ENCODE assay signal across 7 mouse cellular contexts in the genomic region with DNA sequence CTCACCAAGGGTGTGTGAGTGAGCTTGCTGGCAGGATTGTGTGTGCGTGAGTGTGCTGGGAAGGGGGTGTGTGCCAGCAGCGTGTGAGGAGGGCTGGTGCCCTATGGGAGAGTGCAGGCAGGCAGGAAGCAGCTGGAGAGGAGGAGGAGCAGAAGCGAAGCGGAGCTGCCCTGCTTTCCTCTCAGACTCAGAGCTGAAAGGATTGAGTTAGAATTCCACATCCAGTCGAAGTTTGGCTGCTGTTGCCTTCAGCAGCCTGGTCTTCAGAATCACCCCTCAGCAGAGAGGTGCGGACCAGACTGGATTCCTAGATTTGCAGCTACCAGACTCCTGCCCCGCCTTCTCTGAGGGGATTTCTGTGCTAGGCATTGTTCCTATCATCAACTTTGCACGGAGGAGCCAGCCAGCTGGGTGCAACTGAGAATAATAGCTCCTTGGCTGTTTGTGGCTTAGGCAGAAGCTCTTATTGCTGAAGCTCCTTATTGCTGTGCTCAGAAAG. TPM values are rescaled to one million over a fixed set of nuclear protein-coding genes. Genes with fewer than 3 reads are reported as not detected.
DNase-seq lines count a peak whose midpoint lies in the region; ATAC-seq and TF ChIP-seq lines count a peak whose summit lies in the region.

No protein-coding gene starts in this region.

- H3K4me1 ChIP-seq in forebrain, embryonic 12.5 days, result peaks cover 19% of the 10 kb centered on the region
- peaks cover 14% of the 10 kb centered on the region for H3K4me1 ChIP-seq in hindbrain, embryonic 15.5 days (replicated peaks)
- peaks cover 7% of the 10 kb centered on the region; the same call in 1 of the 2 replicates for H3K4me1 ChIP-seq in limb, embryonic 14.5 days (ENCODE audit: control insufficient read depth, insufficient read depth, low read length)

- no peaks in the 10 kb centered on the region for H3K9me3 ChIP-seq in forebrain, embryonic 12.5 days
- no peaks in the 10 kb centered on the region for H3K9me3 ChIP-seq in hindbrain, embryonic 15.5 days
- no peaks in the 10 kb centered on the region for H3K9me3 ChIP-seq in limb, embryonic 14.5 days (ENCODE audit: control insufficient read depth, low read length)

- H3K36me3 ChIP-seq in forebrain, embryonic 12.5 days (replicated peaks), result no peaks in the 10 kb centered on the region
- H3K36me3 ChIP-seq in hindbrain, embryonic 15.5 days, result no peaks in the 10 kb centered on the region
- no peaks in the 10 kb centered on the region for H3K36me3 ChIP-seq in limb, embryonic 14.5 days (ENCODE audit: control insufficient read depth, insufficient read depth, low read length)

- peak overlapping the region; percentile 53 for H3K4me2 ChIP-seq in forebrain, embryonic 12.5 days
- peak overlapping the region; percentile 70 for H3K4me2 ChIP-seq in hindbrain, embryonic 15.5 days
- peak overlapping the region; percentile 44 for H3K4me2 ChIP-seq in limb, embryonic 14.5 days (replicated peaks; ENCODE audit: low read depth, low read length, severe bottlenecking)

- H3K4me3 ChIP-seq in forebrain, embryonic 12.5 days (replicated peaks), result peak overlapping the region; percentile 25
- peak overlapping the region; percentile 37 for H3K4me3 ChIP-seq in hindbrain, embryonic 15.5 days
- peak overlapping the region; percentile 17 for H3K4me3 ChIP-seq in limb, embryonic 14.5 days (replicated peaks; ENCODE audit: low read length)

- H3K9ac ChIP-seq in forebrain, embryonic 12.5 days, result peak overlapping the region; percentile 43
- H3K9ac ChIP-seq in hindbrain, embryonic 15.5 days, result peak overlapping the region; percentile 46
- H3K9ac ChIP-seq in limb, embryonic 14.5 days (ENCODE audit: low read depth, low read length, severe bottlenecking), result peak overlapping the region; percentile 47

- DNase-seq in ovary, postnatal 36 days (ENCODE audit: low spot score), result peak; percentile 10
- no peak for DNase-seq in ovary, postnatal 14 days (ENCODE audit: low spot score)
- DNase-seq in limb, embryonic 14.5 days (ENCODE audit: low spot score), result peak; percentile 21
- DNase-seq in right cerebral cortex, postnatal 10 days (ENCODE audit: low spot score in 2 of 2), result peak; percentile 81 to 86
- no peak for DNase-seq in thymus, adult 18-20 months

- ATAC-seq in forebrain, embryonic 12.5 days (ENCODE audit: low FRiP score), result peak; percentile 73
- peak; percentile 91 for ATAC-seq in hindbrain, embryonic 15.5 days (ENCODE audit: low FRiP score, low read depth)
- no peak for ATAC-seq in limb, embryonic 14.5 days (ENCODE audit: low FRiP score, low read depth)

- WGBS in forebrain, embryonic 12.5 days, result 4% methylated on average over 8 of the region's 8 CpGs
- WGBS in hindbrain, embryonic 15.5 days, result 1% methylated on average over 8 of the region's 8 CpGs
- 2% methylated on average over 8 of the region's 8 CpGs for WGBS in limb, embryonic 14.5 days

- no peaks in the 10 kb centered on the region for H3K27me3 ChIP-seq in forebrain, embryonic 12.5 days
- H3K27me3 ChIP-seq in hindbrain, embryonic 15.5 days, result no peaks in the 10 kb centered on the region
- no peaks in the 10 kb centered on the region for H3K27me3 ChIP-seq in limb, embryonic 14.5 days (ENCODE audit: control insufficient read depth, insufficient read depth, low read length)

- H3K27ac ChIP-seq in forebrain, embryonic 12.5 days, result peak overlapping the region; percentile 87
- peak overlapping the region; percentile 84 for H3K27ac ChIP-seq in hindbrain, embryonic 15.5 days (replicated peaks)
- H3K27ac ChIP-seq in limb, embryonic 14.5 days (replicated peaks; ENCODE audit: low read depth, low read length), result peak overlapping the region; percentile 58; the same call in 1 of the 2 replicates

- 0 out of 2 replicates have a peak, but pooled peaks have one; percentile 43 for TF ChIP-seq POLR2A in limb, embryonic 14.5 days (IDR thresholded peaks at IDR 0.05; ENCODE audit: borderline replicate concordance, extremely low read depth, insufficient read depth, insufficient read length)

RNA-seq across cellular contexts. Expression of gene Atp8b5, which starts 57.8 kb away (rescaled TPM):
- 0.40 and 0.42 TPM in 2 replicates for polyA plus RNA-seq in forebrain, embryonic 12.5 days (2016; fragmentation: Nextera tagmentation; extraction: Ambion mirVana)
- 0.74 and 0.77 TPM in 2 replicates for polyA plus RNA-seq in hindbrain, embryonic 15.5 days (2015; fragmentation: Nextera tagmentation; extraction: Ambion mirVana)
- 0.68 and 1.3 TPM in 2 replicates for polyA plus RNA-seq in limb, embryonic 14.5 days (2012; rRNA removed)
- polyA plus RNA-seq in limb, embryonic 14.5 days (2014; fragmentation: Nextera tagmentation; extraction: Ambion mirVana), result 0.52 and 0.57 TPM in 2 replicates

Comparison
In these comparisons a context has a peak if more than half of its experiments do, and no peak if none do; other contexts are left out.
1. DNase-seq: peak in ovary, postnatal 36 days (single experiment), limb, embryonic 14.5 days (single experiment) and right cerebral cortex, postnatal 10 days (2 of 2); none in ovary, postnatal 14 days (single experiment) and thymus, adult 18-20 months (0 of 2).
2. Peak in every context shown above with its lines, with median percentiles within 50 percentile points of each other: H3K27ac ChIP-seq, H3K4me2 ChIP-seq, H3K4me3 ChIP-seq and H3K9ac ChIP-seq.